Mouse (Mus musculus) spleen, adult 2 months (tissue): ENCODE data around the gene Caln1.

ENCODE experiments used
- CTCF ChIP-seq: fragments of 200-500 bp; IDR thresholded peaks from 2 replicates; pipeline ENCODE4 v1.5.1; 2011; ENCODE audit warnings: mild to moderate bottlenecking, inconsistent platforms; ENCODE audit not compliant: insufficient read depth, insufficient read length, insufficient replicate concordance; ENCODE audit errors: extremely low read depth
- POLR2A ChIP-seq: fragments of 200-500 bp; IDR thresholded peaks from 2 replicates; pipeline ENCODE4 v1.6.1; 2011; ENCODE audit warnings: low read depth, low read length, inconsistent platforms

GRCm38 (mm10) chr5:130849610-130850009, 480.4 kb downstream of the Caln1 start:
- TF ChIP-seq CTCF (no peak), POLR2A (no peak)
